Mouse (Mus musculus) myocyte (in vitro differentiated cells): ENCODE measurements around the gene 2010300C02Rik. TPM values are rescaled to one million over a fixed set of nuclear protein-coding genes. Genes with fewer than 3 reads are reported as not detected.

Experiments used
- H3K27me3 ChIP-seq: one replicate; pipeline ENCODE4 v1.6.1; 2011; ENCODE audit not compliant: control insufficient read depth, insufficient read depth, insufficient read length
- H3K36me3 ChIP-seq: one replicate; pipeline ENCODE4 v1.6.1; 2011; ENCODE audit not compliant: control insufficient read depth, insufficient read depth
- H3K4me2 ChIP-seq: one replicate; pipeline ENCODE4 v1.6.1; 2011; ENCODE audit warnings: low read depth, control low read depth
- H3K4me3 ChIP-seq: one replicate; pipeline ENCODE4 v1.5.1; 2011; ENCODE audit warnings: mild to moderate bottlenecking, control low read depth, moderate library complexity
- H3K79me2 ChIP-seq: one replicate; pipeline ENCODE4 v1.6.1; 2011; ENCODE audit not compliant: control insufficient read depth, insufficient read depth
- H3ac ChIP-seq: one replicate; pipeline ENCODE4 v1.6.1; 2011; ENCODE audit not compliant: control insufficient read depth, insufficient read length
- CEBPB ChIP-seq: IDR thresholded peaks from 2 replicates; pipeline ENCODE4 v1.6.1; 2011; ENCODE audit warnings: mild to moderate bottlenecking, moderate library complexity; ENCODE audit not compliant: poor library complexity, insufficient read depth, severe bottlenecking
- E2F4 ChIP-seq: IDR thresholded peaks from one replicate; pipeline ENCODE4 v1.6.1; 2011; ENCODE audit warnings: mild to moderate bottlenecking, control low read depth, moderate library complexity; ENCODE audit not compliant: insufficient read depth
- MAX ChIP-seq: IDR thresholded peaks from one replicate; pipeline ENCODE4 v1.6.1; 2011; ENCODE audit warnings: low read depth, mild to moderate bottlenecking, control low read depth
- MYOD1 ChIP-seq, 3 experiments: IDR thresholded peaks; one replicate each; pipeline ENCODE4 v1.6.1; 2011; ENCODE audit warnings: control low read depth in 2 of 3, low read depth in 2 of 3, mild to moderate bottlenecking in 2 of 3, moderate library complexity in 1 of 3; ENCODE audit not compliant: insufficient read length in 2 of 3, control insufficient read depth in 1 of 3
- MYOG ChIP-seq, 3 experiments: IDR thresholded peaks; one replicate each; pipeline ENCODE4 v1.6.1; 2011; ENCODE audit warnings: control low read depth in 2 of 3, low read depth in 2 of 3, mild to moderate bottlenecking in 2 of 3; ENCODE audit not compliant: insufficient read length in 2 of 3, control insufficient read depth in 1 of 3, insufficient read depth in 1 of 3
- POLR2A ChIP-seq: IDR thresholded peaks from one replicate; pipeline ENCODE4 v1.6.1; 2011; ENCODE audit warnings: low read depth, mild to moderate bottlenecking, control low read depth, moderate library complexity; ENCODE audit not compliant: insufficient read length
- POLR2AphosphoS2 ChIP-seq: IDR thresholded peaks from one replicate; pipeline ENCODE4 v1.6.1; 2011; ENCODE audit warnings: low read depth, control low read depth; ENCODE audit not compliant: insufficient read length
- REST ChIP-seq: IDR thresholded peaks from one replicate; pipeline ENCODE4 v1.6.1; 2011; ENCODE audit warnings: mild to moderate bottlenecking, control low read depth, moderate library complexity; ENCODE audit not compliant: insufficient read depth, insufficient read length
- SRF ChIP-seq: IDR thresholded peaks from one replicate; pipeline ENCODE4 v1.6.1; 2011; ENCODE audit warnings: low read depth; ENCODE audit not compliant: control insufficient read depth, insufficient read length
- TCF12 ChIP-seq: IDR thresholded peaks from one replicate; pipeline ENCODE4 v1.6.1; 2011; ENCODE audit warnings: mild to moderate bottlenecking, control low read depth; ENCODE audit not compliant: poor library complexity, insufficient read depth, severe bottlenecking
- TCF3 ChIP-seq: IDR thresholded peaks from one replicate; pipeline ENCODE4 v1.6.1; 2011; ENCODE audit warnings: low read depth, control low read depth; ENCODE audit not compliant: insufficient read length
- USF1 ChIP-seq: IDR thresholded peaks from one replicate; pipeline ENCODE4 v1.6.1; 2011; ENCODE audit warnings: low read depth, mild to moderate bottlenecking, control low read depth, moderate library complexity
- polyA plus RNA-seq: library from polyadenylated mRNA; unstranded; fragments of >200 nt; fragmentation: generic; extraction: Trizol; gene quantifications from one replicate; pipeline ENCODE4 v1.2.1, GENCODE M21; 2012; ENCODE audit warnings: missing spikeins

2010300C02Rik gene
- polyA plus RNA-seq, 1 experiment: not detected

- Histone ChIP-seq H3K4me2 (no peak overlapping the region), H3K36me3 (no peaks in the 10 kb centered on the region), H3K4me3 (no peak overlapping the region), H3ac (no peak overlapping the region), H3K27me3 (peaks cover 13% of the 10 kb centered on the region), H3K79me2 (no peaks in the 10 kb centered on the region)
- no peak for TF ChIP-seq REST
- TF ChIP-seq TCF3: no peak
- no peak for TF ChIP-seq CEBPB
- TF ChIP-seq POLR2A: no peak
- TF ChIP-seq MYOD1 (IDR thresholded peaks at IDR 0.05; ENCODE audit: control insufficient read depth in 1 of 3, insufficient read length in 2 of 3, low read depth in 2 of 3): no peak
- no peak for TF ChIP-seq USF1
- no peak for TF ChIP-seq MYOG (IDR thresholded peaks at IDR 0.05; ENCODE audit: control insufficient read depth in 1 of 3, insufficient read depth in 1 of 3, insufficient read length in 2 of 3, low read depth in 2 of 3)
- TF ChIP-seq E2F4: no peak
- TF ChIP-seq TCF12: no peak
- TF ChIP-seq MAX: no peak
- TF ChIP-seq POLR2AphosphoS2: no peak
- no peak for TF ChIP-seq SRF
These were observed 85.2 kb downstream of the 2010300C02Rik start for GRCm38 (mm10) chr1:37634658-37635057.

GRCm38 (mm10) chr1:37633516-37633915, 86.4 kb downstream of the 2010300C02Rik start:
- Histone ChIP-seq H3K36me3 (no peaks in the 10 kb centered on the region), H3K79me2 (no peaks in the 10 kb centered on the region), H3K4me2 (no peak overlapping the region), H3K27me3 (peaks cover 13% of the 10 kb centered on the region), H3K4me3 (no peak overlapping the region), H3ac (no peak overlapping the region)
- TF ChIP-seq USF1 (no peak), MAX (no peak), MYOD1 (IDR thresholded peaks at IDR 0.05; ENCODE audit: control insufficient read depth in 1 of 3, insufficient read length in 2 of 3, low read depth in 2 of 3) (no peak), REST (no peak), E2F4 (no peak), POLR2A (no peak)

GRCm38 (mm10) chr1:37632425-37632824, 87.5 kb downstream of the 2010300C02Rik start:
- Histone ChIP-seq H3K4me2 (no peak overlapping the region), H3K27me3 (peaks cover 2% of the 10 kb centered on the region), H3K79me2 (no peaks in the 10 kb centered on the region), H3K4me3 (no peak overlapping the region), H3K36me3 (no peaks in the 10 kb centered on the region), H3ac (no peak overlapping the region)
- TF ChIP-seq POLR2AphosphoS2 (no peak), E2F4 (no peak), POLR2A (no peak), MYOD1 (IDR thresholded peaks at IDR 0.05; ENCODE audit: control insufficient read depth in 1 of 3, insufficient read length in 2 of 3, low read depth in 2 of 3) (no peak), REST (no peak), SRF (no peak), TCF3 (no peak), USF1 (no peak), CEBPB (no peak), MYOG (IDR thresholded peaks at IDR 0.05; ENCODE audit: control insufficient read depth in 1 of 3, insufficient read depth in 1 of 3, insufficient read length in 2 of 3, low read depth in 2 of 3) (no peak), MAX (no peak), TCF12 (no peak)

GRCm38 (mm10) chr1:37631456-37631855, 88.4 kb downstream of the 2010300C02Rik start:
- Histone ChIP-seq H3ac (no peak overlapping the region), H3K79me2 (no peaks in the 10 kb centered on the region)
- TF ChIP-seq TCF3 (no peak), POLR2AphosphoS2 (no peak), TCF12 (no peak), POLR2A (no peak), REST (no peak), SRF (no peak), MYOD1 (IDR thresholded peaks at IDR 0.05; ENCODE audit: control insufficient read depth in 1 of 3, insufficient read length in 2 of 3, low read depth in 2 of 3) (no peak), CEBPB (no peak), MAX (no peak), MYOG (IDR thresholded peaks at IDR 0.05; ENCODE audit: control insufficient read depth in 1 of 3, insufficient read depth in 1 of 3, insufficient read length in 2 of 3, low read depth in 2 of 3) (no peak), USF1 (no peak), E2F4 (no peak)

More at GRCm38 (mm10) chr1:37631456-37631855, 88.4 kb downstream of the 2010300C02Rik start:
- Histone ChIP-seq H3K36me3 (no peaks in the 10 kb centered on the region), H3K4me3 (no peak overlapping the region), H3K27me3 (no peaks in the 10 kb centered on the region), H3K4me2 (no peak overlapping the region)
